Mouse (Mus musculus): ENCODE results near the gene Osbp2.

The Osbp2 gene

DNA sequence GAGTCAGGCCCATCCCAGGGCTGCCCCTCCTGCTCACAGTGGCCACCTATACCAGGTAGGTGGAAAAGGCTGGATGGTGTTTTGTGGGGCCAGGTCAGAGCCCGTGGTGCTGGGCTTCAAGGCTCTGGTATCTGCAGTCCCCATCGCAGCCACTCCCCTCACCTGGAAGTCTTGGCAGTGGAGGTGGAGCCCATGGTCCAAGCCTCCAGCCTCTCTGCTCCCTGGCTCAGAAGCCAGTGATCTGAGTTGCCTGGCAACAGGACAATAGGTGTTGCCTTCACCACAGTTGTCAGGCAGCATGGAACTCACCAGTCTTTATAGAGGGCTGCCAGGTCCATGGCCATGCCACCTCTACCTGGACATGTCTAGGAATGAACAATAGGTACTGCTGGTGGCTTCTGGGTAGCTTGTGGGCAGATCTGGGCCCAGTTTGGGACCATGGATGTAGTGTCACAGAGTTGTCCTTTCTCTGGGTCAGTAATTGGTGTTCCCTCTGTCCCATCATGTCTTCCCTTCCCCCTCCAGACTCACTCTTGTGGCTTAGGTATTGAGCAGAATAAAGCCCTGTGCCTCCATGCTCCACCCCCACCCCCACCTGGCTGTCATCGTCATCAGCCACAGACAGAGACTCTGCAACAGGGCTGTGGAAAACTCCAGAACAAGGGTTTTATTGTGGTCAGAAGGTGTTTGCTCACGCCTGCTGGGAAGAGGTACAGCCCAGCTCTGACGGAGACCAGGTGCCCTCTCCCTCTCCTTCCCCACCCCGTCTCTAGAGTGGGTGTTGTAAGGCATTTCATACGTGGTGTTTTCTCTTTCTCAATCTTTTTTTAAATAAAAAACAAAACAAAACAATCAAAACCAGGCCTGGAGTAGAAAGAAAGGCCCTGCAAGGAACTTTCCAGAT lies 160.4 kb downstream of the Osbp2 start:
- DNase-seq (ENCODE audit: low spot score): no peak

DNA sequence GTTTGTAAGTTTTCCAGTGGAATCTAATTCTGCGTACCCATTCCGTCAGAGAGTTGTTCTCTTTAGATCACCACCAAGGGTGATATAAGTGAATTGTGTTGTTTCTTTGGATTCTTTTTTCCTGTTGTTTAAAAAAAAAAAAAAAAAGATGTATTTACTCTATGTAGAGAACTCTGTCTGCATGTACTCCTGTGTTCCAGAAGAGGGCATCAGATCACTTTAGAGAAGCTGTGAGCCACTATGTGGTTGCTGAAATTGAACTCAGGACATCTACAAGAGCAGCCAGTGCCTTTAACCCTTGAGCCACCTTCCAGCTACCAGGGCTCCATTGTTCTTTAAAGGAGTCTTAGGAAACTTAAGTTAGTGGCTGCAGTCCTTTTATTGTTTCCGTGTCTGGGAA lies 166.3 kb downstream of the Osbp2 start:
- no peak for DNase-seq (ENCODE audit: low spot score)

DNA sequence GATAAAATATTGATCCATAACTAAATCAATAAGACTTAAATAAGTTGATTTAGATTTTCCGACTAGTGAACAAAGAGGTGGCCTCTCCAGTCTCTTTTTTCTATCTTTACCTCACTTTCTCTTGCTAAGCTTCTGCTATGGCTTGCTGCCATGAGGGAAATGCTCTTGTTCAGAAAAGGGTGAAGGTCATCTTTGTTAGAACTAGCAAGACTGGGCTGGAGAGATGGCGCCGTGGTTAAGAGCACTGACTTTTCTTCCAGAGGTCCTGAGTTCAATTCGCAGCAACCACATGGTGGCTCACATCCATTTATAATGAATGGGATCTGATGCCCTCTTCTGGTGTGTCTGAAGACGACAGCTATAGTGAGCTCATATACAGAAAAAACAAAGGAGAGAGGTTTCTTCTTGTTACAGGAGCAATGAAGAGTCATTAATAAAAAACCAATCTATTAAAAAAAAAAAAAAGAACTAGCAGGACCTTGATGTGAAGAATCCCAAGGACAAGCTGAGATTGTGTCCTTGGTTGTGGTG lies 167.6 kb downstream of the Osbp2 start:
- no peak for DNase-seq (ENCODE audit: low spot score)

DNA sequence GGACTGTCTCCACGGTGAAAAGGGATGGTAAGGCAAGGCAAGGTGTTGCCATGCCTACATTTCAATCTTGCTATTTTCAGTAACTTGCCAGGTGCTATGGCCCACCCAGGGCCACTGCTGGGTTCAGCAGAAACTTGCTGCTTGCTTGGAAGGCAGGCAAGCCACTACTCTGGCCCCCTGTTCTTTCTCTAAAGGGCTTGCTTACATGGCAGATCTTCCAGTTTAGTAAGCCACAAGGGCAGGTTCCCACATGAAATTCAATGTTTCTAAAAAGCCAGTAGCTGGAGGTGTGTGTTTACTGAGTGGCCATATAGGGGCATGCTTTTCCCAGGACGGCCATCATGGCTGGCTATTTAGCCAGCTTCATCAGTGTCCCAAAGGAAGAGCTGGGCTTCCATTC lies 172.0 kb downstream of the Osbp2 start:
- DNase-seq (ENCODE audit: low spot score): no peak

DNA sequence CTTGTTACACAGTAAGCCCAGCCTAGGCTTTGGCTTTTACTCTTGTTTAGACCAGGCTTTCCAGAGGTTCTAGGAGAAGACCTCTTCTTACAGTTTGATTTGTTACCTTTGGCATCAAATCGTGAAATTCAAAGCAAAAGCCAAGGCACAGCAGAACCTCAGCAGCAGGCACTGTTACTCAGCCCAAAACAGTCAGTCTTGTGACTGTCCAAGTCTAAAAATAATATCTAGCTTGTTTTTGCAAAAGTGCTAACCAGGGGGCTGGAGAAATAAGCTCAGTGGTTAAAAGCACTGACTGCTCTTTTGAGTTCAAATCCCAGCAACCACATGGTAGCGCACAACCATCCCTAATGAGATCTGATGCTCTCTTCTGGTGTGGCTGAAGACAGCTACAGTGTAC lies 176.8 kb downstream of the Osbp2 start:
- no peak for DNase-seq (ENCODE audit: low spot score)

DNA sequence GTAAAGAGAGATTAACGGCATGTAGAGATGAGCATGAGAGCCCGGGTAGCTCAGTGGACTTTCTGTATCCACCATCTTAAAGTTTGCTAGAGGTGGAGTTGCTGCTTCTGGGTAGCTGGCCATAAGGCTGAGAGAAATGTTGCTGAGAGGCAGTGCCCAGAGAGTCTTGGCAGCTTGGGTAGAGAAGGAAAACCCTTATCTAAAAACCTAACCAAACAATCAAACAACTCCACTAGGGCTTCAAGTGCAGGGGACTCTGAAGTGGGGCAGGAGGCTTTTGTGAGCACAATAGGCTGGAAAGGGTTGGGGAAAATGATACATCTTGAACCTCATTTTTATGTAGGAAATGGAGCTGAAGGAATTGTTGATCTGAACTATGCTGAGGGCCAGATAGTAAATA lies 177.4 kb downstream of the Osbp2 start:
- no peak for DNase-seq (ENCODE audit: low spot score)

DNA sequence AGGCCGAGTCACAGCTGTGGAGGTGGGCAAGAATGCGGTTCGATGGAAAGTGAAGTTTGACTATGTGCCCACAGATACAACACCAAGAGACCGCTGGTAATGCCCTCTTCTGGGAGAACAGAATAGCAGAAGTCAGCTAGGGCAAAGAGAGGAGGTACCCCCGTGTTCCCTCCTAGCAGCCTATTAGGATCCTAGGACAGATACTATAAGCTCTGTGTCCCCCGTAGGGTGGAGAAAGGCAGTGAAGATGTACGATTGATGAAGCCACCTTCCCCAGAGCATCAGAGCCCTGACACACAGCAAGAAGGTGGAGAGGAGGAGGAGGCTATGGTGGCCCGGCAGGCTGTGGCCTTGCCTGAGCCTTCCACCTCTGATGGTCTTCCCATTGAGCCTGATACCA lies 178.3 kb downstream of the Osbp2 start:
- DNase-seq (ENCODE audit: low spot score): no peak

DNA sequence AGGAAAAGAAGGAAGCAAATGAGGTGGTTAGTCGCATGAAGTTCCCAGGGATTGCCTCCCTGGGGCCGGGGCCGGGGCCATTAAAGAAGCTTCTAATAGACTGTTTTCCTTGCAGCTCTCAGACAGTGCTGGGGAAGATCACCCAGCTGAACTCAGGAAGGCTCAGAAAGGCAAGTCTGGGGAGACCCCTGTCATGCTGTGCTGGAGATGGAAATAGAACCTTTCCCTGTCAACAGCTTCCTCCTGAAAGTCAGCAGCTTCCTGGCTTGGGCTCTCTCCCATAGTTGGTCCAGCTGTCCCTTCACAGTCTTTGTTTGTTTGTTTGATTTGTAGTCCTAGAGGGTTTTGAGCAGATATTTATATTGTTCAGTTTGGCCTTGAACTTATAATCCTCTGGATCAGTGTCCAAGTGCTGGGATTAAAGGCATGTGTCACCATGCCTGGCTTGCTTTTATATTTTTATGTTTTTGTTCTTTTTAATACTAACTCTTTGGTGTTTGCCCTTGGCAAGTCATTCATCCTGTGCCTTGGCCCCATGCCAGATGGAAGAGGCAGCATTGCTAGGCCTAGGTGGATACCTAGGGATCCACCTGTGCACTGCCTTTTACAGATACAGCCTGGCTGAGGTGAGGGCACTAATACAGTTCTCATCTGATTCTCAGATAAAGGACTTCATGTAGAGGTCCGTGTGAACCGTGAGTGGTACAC lies 178.8 kb downstream of the Osbp2 start:
- no peak for DNase-seq (ENCODE audit: low spot score)

DNA sequence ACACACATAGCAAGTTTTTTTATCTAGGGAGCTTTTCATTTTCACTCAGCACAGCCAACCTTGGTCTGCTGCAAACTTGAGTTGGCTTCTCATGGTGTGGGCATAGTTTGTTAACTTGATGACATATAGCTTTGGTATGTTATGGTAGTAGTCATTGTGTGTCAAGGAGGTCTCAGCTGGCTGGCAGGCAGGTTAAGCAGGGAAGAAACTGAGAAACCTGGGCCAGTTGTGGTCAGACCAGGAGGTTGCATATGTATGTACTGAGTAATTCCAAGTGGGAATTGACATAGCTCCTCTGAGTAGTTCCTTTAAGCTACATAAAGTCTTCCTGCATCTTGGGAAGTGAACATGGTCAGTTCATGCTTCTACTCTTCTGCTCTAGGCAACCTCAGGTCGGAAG lies 179.5 kb downstream of the Osbp2 start:
- no peak for DNase-seq (ENCODE audit: low spot score)

DNA sequence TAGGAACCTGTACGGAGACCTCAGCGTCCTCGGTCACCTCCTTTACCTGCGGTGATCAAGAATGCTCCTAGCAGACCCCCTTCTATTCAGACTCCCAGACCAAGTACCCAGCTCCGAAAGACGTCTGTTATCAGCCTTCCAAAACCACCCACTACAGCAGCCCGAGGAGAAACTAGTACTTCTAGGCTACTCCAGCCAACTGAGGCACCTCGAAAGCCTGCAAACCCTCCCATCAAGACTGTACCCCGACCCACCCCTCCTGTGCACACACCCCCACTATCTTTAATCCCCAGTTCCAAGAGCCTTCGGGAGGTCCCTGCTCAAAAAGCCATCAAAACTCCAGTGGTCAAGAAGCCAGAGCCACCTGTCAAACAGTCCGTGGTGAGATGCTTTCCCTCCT lies 180.0 kb downstream of the Osbp2 start:
- DNase-seq (ENCODE audit: low spot score): no peak

DNA sequence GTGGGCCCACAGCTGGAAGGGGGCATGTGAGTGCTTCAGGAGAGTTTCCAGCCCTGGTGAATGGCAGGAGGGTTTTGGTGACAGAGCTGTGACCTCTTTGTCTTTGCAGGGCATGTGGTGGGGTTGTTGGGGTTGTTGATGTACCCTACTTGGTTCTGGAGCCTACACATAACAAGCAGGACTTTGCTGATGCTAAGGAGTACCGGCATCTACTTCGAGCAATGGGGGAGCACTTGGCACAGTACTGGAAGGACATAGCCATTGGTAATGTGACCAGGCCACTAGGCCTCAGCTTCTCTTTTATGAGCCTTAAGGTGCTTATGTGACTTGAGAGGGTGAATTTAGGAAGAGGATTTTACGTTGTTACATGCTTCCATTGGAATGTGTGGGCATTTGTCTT lies 183.9 kb downstream of the Osbp2 start:
- DNase-seq (ENCODE audit: low spot score): no peak

DNA sequence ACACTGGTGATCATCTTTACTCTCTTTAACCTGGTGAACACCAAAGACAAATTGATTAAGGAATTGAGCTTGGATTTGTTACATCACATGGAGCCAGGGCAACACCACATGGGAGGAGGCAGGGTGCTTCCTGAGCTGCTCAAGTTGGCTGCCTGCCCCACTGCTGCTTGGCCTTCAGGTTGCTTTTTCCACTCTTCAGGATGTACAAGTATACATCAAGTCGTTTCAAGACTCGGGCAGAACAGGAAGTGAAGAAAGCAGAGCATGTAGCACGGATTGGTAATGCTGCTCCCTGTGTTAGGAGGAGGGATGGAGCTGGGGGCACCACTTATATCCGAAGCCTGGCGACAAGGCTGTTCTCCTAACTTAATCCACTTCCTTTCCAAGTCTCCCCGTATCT lies 186.5 kb downstream of the Osbp2 start:
- no peak for DNase-seq (ENCODE audit: low spot score)

DNA sequence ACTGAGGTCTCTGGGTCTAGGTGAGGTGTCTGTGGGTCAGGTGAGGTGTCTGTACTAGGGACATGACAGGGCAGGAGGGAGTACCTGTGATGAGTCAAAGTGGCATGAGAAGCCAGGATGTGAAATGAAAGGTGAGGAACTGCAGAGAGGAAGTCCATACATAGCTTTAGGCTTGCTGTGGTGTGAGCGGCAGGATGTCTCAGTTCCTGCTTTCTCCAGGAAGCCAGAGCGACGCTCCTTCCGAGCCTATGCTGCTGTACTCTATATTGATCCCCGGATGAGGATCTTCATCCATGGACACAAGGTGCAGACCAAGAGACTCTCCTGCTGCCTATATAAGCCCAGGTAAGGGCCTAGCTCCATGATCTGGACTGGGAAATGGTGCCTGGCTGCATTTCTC lies 187.3 kb downstream of the Osbp2 start:
- no peak for DNase-seq (ENCODE audit: low spot score)

DNA sequence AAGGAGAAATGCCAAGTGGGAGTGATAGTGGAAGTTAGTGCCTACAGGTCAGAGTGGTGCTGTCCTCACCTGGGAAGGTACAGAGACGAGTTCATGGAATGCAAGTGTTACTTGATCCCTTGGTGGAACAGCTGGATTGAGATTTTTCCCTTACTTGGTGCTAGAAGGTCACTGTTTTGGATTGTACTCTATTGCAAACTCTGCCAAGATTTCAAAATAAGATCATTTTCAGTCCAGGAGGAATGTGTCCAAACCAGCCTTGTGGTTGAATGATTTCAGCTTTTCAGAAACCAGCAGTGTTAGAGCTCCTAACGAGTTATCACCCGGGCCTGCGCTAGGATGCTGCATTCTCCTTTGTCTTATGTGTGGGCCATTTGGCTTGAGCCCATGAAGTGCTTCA lies 189.2 kb downstream of the Osbp2 start:
- DNase-seq (ENCODE audit: low spot score): no peak

DNA sequence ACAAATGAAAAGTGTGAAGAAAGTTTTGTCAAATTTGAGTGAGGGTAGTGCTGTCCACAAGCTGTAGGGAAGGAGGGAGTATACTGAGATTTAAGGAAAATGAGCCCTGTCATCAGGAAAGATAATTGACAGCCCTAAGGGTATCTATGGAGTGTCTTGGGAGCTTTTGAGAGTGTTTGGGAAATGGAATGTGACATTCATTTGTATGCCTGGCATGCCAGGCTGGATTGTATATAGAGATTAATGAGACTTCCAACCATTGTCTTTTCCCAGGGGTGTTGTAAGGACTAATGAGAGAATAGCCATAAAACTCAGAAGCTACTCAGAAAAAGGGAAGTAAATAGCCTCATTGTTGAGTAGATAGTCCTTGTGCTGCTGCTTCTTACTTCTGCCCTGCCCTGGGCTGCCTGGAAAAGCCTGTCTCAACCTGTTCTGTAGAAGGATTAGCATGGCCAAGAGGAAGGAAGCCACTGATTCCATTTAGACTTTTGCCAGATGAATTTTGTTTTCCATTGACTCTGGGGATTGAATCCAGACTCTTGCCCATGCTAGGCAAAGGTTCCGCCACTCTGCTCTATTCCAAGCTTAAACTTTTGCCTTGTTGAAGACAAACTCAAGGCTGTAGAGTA lies 192.6 kb downstream of the Osbp2 start:
- no peak for DNase-seq (ENCODE audit: low spot score)

DNA sequence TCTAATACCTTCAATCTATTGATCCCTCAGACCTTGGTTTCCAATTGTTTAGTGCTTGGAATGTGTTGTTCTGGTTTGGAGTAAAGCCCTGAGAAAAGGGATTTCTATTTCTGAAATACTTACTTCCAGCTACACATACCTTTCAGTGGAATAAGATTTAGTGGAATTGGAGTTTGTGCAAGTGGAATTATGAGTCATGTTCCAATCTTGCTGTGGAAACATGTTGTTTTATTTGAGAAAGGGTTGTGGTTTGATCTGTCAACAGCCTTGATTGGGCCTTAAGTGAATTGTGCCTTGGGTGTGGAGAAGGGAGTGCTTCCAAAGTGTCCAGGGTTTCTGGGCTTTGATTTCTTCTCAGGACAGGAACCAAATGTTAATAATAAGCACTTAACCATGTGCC lies 193.9 kb downstream of the Osbp2 start:
- DNase-seq (ENCODE audit: low spot score): no peak

DNA sequence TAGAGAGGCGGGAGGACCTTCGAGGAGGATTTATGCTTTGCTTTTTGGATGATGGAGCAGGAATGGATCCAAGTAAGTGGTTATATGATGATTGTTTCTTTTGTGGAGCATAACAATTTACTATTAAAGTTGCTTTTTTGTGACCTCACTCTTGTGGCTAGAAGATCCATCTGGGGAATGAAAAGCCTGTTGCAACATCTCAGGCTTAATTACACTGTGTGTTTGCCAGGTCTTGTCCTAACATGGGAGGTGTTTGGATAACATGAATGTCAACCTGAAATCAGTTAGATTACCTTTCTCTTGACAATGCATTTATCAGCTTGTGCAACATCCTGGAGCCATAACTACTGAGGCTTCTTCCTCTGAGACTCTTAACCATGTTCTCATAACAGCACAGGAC lies 194.9 kb downstream of the Osbp2 start:
- DNase-seq (ENCODE audit: low spot score): no peak

DNA sequence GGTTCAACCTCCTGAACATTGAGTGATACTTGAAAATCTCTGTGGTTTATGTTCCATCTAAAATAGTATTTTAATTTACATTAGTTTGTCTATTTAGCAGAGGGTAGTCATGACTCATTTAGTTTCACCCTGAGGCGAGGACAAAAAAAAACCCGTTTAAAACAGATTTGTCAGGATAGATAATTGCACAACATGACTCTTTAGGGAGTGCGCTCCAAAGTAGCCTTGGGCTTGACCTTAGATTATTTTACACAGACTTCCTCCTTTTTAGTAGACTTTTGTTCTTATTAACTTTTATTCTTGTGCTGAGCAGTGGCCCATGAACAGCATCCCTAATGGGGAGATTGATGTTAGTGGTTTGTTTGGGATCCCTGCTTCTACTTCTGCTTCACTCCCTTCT lies 196.2 kb downstream of the Osbp2 start:
- no peak for DNase-seq (ENCODE audit: low spot score)

DNA sequence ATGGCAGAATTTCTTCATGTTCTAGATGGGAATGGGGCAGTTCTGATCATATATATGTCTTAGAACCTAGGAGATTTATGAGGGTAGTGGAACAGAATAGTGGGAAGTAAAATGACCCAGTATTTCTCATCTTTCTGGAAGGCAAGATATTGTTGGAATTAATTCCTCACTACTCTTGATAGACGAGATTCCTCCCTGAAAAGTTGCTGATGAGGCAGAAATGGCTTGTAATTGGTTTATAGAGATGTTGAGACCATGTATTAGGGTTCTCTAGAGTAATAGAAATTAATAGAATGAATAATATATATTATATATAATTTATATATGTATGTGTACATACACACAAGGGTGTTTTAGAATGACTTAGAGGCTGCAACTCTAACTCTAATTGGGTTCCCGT lies 201.7 kb downstream of the Osbp2 start:
- no peak for DNase-seq (ENCODE audit: low spot score)
